Mouse (Mus musculus) thymus, postnatal 14 days (tissue): Measurements from ENCODE around the gene Lipt1.

Source experiments
- DNase-seq: peaks from one replicate; pipeline ENCODE4 v3.0.0; 2021

Gene Lipt1

DNA sequence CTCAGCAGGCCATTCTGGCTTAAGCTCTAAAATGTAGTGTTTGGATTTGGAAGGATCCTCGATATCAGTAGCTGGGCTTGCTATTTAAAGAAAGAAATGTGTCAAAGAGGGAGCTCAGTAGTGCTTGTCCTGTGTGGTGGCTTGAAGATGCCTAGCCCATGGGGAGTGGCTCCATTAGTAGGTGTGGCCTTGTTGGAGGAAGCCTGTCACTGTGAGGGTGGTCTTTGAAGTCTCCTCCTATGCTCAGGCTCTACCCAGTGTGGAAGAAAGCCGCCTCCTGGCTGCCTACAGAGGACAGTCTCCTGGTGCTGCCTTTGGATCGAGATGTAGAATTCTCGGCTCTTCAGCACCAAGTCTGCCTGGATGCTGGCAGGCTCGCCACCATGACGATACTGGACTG, 28.8 kb downstream of the Lipt1 start:
- DNase-seq, result no peak

DNA sequence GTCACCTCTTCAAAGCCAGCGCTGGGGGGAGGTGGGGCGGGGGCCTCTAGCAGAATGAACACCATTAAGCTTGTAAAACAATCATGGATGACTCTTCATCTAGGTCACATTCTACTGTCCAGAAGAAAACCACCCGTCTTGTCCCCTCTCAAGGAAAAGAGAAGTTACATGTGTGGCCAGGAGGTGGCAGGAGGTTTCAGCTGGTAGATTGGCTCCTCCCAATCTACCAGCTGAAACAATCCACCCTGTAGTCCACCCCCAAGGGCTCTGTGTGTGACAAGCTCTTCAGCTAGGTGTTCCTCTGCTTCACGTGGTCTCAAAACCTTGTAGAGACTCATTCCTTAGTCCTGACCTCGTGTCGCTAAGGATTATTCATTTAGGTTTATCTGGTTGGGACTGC, 31.6 kb downstream of the Lipt1 start:
- no peak for DNase-seq

DNA sequence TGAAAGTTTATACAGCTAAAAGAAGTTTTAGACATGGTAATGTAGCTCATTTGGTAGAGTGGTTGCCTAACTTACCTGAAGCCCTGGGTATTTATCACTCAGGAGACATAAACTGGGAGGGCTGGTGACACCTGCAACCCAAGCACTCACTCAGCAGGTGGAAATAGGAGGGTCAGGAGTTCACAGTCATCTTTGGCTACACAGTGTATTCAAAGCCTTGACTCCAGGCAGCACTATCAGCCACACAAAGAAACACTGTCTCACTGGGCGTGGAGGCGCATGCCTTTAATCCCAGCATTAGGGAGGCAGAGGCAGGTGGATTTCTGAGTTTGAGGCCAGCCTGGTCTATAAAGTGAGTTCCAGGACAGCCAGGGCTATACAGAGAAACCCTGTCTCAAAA, 41.2 kb downstream of the Lipt1 start:
- no peak for DNase-seq

DNA sequence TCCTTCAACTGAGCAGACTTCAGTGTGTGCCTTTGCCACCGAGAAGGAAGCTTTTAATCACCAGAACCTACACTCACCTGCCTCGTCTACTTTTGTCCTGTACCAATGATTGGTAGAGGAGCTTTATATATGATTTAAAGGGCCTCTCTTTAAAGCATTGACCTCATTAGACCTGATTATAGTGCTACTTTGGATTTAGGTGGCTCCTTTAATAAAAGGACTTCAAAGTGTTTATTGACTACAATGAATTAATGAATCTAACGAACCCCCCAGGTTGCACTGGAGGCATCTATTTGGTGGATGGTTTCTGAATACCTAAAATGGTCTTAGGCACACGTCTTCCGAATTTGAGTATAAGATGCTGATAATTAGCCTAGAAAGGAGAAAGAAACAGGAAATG, 44.9 kb downstream of the Lipt1 start, which contains the start of gene Lyg2:
Gene Lyg2 (minus strand): TSS at position 101 of the 400 bp plus-strand sequence.
- no peak for DNase-seq

DNA sequence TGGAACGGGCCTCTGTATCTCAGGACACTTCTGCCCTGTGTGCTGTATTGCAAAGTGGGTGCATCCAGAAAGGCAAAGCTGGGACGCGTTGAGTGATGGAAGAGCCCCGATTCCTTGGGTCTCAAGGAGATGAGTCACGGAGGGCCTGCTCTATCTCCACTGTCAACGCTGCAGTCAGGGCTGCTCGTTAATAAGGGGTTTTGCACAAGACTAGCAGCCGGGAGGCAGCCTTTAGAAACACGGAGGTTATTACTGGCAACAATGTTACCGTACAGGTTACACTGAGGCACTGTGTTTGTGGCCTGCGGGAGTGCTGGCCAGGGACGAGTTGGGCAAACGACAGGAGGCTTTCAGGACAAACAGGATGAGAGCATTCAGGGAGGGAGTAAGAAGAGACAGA, 46.1 kb downstream of the Lipt1 start:
- DNase-seq, result no peak

DNA sequence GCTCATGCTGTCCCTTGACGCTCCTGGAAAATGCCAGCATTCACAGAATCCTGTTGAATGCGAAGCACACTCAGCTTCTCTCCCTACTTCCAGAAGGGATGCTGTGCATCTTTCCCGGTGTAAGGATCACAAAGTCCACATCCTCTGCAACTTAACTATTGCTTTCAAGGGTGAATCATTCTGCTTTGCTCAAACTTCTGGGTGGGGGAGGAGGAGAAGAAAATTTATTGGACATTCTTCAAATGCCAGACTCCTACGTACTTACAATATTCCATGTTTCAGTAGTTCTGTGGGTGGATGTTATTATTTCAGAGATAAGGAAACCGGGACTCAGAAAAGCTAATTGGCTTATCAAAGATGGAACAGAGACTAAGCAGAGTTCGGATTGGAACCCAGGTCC, 46.6 kb downstream of the Lipt1 start:
- no peak for DNase-seq

DNA sequence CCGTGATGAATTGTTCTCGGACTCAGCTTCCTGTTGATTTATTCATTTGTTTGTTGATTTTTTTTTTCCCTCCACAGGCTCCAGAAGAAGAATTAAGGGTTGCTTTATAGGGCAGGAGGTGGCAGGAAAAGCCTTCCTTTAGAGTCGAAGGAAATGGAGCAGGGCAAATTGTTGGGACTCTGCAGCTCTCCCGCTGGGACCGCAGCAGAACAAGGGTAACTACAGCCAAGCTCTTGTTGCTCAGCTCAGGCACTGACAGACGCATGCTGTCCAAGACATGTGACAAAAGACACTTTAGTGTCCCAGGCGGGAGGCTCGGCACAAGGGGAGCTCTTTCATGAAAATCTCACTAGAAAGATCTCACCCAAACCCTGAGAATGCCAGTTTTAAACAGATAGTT, 51.0 kb downstream of the Lipt1 start:
- no peak for DNase-seq
